Mouse (Mus musculus) bone marrow, adult 2 months (tissue): Measurements from ENCODE around the gene Atp8a2.

ENCODE experiments used
- CTCF ChIP-seq: fragments of 200-500 bp; IDR thresholded peaks from 2 replicates; pipeline ENCODE4 v1.5.1; 2011; ENCODE audit warnings: low read length, control low read depth; ENCODE audit not compliant: control insufficient read depth, insufficient read depth
- POLR2A ChIP-seq: fragments of 200-500 bp; IDR thresholded peaks from 2 replicates; pipeline ENCODE4 v1.6.1; 2011; ENCODE audit warnings: low read depth, mild to moderate bottlenecking, control low read depth, low read length, borderline replicate concordance; ENCODE audit not compliant: control insufficient read depth

DNA sequence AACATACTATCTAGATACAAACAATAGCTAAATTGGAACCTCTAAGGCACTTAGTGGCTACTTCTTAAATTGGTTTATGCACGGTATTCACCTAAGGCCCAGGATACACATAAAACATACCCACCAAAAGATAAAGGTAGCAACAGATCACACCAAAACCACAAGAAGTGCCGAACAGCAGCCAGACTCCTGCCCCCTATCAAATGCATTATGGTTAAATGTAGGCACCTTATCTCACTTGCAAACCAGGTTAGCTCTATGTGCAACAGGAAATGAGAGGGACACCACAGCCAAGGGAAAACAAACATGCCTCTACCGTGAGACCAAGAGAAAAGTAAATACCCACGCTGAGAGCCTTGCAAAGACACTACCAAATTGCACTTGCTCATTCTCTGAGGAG is 124.5 kb downstream of the Atp8a2 start:
- TF ChIP-seq POLR2A (no peak), CTCF (no peak)
